Mouse (Mus musculus) megakaryocyte, embryonic 14.5 days (primary cell): ENCODE data around the gene Arhgap23.

Experiments
- FLI1 ChIP-seq: IDR thresholded peaks from 2 replicates; pipeline ENCODE4 v1.6.1; 2012; ENCODE audit warnings: low read length, inconsistent platforms, mixed read lengths
- GATA1 ChIP-seq: IDR thresholded peaks from 3 replicates; pipeline ENCODE4 v1.6.1; 2012; ENCODE audit warnings: mixed read lengths, low read length, inconsistent platforms, borderline replicate concordance

GRCm38 (mm10) chr11:97441036-97441657, 25.8 kb downstream of the Arhgap23 start:
- TF ChIP-seq GATA1 (no peak), FLI1 (no peak)
